Mouse (Mus musculus) stomach, postnatal 0 days (tissue): ENCODE measurements around the gene Nfs1.

ENCODE experiments used
- CTCF ChIP-seq: IDR thresholded peaks from 2 replicates; pipeline ENCODE4 v1.5.1; 2016; ENCODE audit warnings: antibody characterized with exemption, low read depth, mild to moderate bottlenecking, moderate library complexity
- EP300 ChIP-seq: optimal IDR thresholded peaks from 2 replicates; pipeline ENCODE3; 2016; ENCODE audit warnings: antibody characterized with exemption

GRCm38 (mm10) chr2:156179796-156180093 lies 35.8 kb upstream of the Nfs1 start:
- no peak for TF ChIP-seq CTCF
- no peak for TF ChIP-seq EP300
